Mouse (Mus musculus) MEL-GATA-1-ER (cell line): ENCODE measurements around the gene Pcf11.
A peak's percentile ranks its signal among the peaks of the same experiment; 100 is the strongest.

ENCODE experiments used
- DNase-seq: peaks from one replicate; pipeline ENCODE4 v3.0.0-alpha.2; 2012; ENCODE audit warnings: low read depth; ENCODE audit errors: extremely low read depth

Pcf11 gene

GRCm38 (mm10) chr7:92669507-92670471 is at the start of gene Pcf11:
Gene Pcf11 (minus strand): TSS chr7:92669934.
- peak; percentile 94 for DNase-seq

DNA sequence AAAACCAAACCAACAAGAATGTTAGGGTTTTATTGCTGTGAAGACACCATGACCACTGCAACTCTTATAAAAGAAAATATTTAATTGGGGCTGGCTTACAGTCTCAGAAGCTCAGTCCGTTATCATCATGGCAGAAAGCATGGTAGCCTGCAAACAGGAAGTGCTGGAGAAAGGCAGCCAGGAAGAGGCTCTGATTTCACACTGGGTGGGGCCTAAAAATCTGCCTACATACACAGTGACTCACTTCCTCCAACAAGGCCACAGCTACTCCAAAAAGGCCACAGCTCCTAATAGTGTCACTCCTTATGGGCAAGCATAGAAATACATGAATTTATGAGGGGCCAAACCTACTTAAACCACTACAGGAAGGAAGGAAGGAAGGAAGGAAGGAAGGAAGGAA is 45.3 kb upstream of the Pcf11 start:
- DNase-seq = no peak

GRCm38 (mm10) chr7:92711593-92711992 is 41.9 kb upstream of the Pcf11 start:
- no peak for DNase-seq

DNA sequence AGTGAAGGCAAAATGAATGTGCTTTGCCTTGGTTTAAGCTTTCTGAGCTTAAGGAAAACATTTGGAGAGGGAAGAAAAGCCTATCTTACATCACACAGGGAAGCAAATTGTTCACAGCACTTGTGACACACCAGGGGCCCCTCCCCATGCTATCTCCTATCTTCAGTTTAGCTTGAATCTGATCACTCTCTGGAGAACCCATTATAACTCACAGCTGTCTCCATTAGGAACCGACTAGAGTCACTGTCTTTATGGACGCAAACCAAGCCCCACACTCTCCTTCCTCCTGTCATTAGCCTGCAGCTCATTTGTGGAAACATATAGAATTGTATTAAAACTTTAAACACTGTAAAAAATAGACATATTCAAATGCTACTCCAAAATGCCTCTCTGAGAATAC is 39.8 kb upstream of the Pcf11 start:
- no peak for DNase-seq

DNA sequence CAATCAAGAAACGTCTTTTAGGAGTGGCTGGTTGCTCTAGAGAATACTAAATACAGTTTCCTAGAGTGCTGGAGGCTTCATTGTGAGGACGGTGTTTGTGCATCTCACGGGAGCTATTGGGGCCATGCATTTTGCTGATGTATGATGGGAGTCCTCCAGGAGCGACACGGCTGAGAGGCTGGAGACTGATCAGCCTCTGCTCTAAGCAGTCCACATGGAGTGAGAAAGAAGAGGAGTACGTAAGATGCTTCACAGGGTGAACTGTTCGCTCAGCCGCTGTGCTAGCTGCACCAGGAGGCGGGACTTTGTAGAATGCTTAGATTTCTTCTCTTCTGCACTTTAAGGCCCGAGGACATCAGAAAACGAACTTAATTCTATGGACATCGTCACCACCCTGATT is 37.0 kb upstream of the Pcf11 start:
- no peak for DNase-seq

DNA sequence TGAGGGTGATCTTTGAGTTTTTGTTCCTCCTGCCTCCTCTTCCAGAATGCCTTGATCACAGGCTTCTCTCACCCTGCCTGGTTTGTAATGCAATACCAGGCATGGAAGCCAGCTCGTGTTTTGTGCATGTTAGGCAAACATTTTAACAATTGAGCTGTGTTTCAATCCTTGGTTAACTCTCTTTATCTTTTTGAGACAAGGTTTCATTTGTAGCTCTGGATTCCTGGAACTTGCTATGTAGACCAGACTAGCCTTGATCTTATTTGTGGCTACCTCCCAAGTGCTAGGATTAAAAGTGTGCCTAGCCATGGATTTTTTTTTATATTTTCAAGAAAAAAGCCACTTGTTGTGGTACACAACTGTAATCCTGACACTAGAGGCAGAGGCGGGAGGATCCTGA is 35.8 kb upstream of the Pcf11 start:
- DNase-seq = no peak

DNA sequence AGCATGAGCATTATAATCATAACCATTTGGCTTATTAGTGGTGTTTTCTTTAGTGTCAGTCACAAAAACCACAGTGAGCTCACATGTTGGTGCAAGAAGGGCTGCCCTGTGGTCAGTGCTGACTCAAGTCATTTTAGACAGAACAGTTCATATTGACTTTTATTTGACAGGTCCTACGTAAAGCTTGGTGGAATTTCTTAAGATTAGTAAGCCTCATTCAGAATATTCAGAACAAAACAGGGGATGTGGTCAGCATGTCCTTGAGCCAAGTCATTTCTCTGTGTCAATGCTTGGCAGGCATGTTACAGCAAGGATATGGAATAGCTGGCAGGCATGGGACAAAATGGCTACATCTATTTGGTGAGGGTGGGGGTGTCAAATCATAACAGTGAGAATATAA is 33.9 kb upstream of the Pcf11 start:
- DNase-seq = no peak

DNA sequence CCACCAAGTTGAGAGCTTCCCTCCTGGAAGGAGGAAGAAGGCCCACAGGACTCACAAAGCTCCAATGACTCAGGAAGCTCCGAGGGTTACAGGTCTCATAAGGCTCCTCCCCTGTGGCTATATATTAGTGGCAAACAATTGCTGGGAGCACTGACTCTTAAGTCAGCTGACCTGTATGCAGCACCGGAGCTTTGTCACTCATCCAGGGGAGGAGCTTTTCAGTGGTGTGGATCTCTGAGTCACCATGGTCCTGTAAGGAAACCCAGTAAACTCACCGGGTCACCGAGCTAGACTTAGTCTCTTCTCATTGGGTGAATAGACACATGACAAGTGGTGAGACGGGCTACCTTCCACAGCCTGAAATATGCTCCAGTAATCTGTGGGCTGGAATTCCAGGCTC is 29.0 kb upstream of the Pcf11 start:
- no peak for DNase-seq

DNA sequence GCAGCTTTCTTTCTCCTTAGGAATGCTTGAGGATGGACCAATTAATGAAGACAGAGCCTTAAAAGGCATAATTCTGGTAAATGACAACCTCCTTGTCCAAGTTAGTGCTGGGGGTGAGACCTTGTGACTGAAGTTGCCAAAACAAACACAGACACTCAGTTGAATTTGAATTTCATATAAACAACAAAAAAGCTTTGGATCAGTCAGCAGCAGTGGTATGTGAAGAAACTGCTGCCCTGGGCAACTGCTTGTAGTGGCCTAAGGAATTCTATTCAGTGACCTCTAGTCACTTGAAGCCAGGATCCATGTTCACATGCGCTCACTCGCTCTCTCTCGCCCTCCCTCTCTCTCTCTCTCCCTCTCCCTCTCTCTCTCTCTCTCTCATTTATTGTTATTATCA is 26.7 kb upstream of the Pcf11 start:
- no peak for DNase-seq

DNA sequence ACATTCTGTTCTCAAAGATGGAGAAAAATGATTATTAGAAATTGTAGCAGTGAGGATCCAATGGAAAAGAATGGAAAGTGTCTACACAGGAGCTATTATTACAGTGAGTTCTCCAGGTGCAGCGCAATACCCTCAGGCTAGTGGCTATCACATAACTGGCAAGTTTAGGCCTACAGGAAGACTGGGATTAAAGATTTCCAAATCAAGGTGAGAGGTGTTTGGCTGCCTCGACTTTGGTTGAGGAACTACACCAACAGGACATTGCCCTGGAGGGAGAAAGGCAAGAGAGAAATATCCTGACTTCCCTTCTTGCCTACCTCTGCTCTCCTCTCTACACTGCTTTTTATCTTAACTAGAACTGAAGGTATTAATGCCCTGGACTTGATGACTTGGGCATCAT is 19.4 kb upstream of the Pcf11 start:
- no peak for DNase-seq

- no peak for DNase-seq
Observed at GRCm38 (mm10) chr7:92688299-92688669, 18.6 kb upstream of the Pcf11 start.

DNA sequence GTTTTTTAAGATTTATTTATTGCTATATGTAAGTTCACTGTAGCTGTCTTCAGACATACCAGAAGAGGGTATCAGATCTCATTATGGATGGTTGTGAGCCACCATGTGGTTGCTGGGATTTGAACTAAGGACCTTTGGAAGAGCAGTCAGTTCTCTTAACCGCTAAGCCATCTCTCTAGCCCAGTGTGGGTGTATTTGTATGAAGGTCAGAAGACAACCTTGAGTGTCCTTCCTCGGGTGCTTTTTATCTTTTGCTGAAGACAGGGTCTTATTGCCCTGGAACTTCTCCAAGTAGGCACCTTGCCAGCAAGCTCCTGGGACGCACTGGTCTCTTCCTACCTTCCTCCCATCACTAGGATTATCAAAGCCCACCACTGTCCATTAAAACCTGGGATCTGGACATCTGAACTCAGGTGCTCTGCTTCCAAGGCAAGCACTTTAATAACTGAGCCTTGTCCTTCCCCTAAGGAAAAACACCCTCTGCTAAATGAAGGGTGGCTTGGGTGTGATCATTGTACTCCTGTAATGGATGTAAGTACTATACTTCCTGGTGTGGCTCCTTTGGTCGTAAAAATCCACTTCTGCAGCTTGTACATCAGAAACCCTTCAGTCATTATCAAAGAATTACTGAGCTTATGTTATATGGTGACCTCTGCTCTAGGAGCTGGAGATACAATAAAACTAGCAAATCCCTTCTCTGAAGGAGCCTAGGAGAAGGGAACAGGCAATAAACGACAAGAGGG is 18.0 kb upstream of the Pcf11 start:
- DNase-seq = no peak

- DNase-seq = no peak
Observed at GRCm38 (mm10) chr7:92677346-92677745, 7.6 kb upstream of the Pcf11 start.

DNA sequence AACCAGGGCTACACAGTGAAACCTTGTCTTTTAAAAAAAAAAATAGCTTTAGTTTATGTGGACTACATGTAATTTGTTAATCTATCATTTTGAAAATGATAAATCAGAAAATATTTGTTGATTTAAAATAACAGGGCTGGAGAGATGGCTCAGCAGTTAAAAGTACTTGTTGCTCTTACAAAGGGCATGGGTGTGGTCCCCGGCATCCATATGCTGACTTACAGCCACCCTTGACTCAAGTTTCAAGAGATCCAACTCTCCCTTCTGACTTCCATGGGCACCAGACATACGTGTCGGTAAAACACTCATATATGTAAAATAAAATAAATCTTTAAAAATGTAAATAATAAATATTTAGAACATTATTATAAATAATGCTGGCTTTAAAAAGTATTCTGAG is 5.4 kb upstream of the Pcf11 start:
- DNase-seq = no peak

GRCm38 (mm10) chr7:92668791-92669506 is 785 bp downstream of the Pcf11 start:
- DNase-seq = no peak

GRCm38 (mm10) chr7:92666274-92666820 is 3.4 kb downstream of the Pcf11 start:
- DNase-seq = no peak

DNA sequence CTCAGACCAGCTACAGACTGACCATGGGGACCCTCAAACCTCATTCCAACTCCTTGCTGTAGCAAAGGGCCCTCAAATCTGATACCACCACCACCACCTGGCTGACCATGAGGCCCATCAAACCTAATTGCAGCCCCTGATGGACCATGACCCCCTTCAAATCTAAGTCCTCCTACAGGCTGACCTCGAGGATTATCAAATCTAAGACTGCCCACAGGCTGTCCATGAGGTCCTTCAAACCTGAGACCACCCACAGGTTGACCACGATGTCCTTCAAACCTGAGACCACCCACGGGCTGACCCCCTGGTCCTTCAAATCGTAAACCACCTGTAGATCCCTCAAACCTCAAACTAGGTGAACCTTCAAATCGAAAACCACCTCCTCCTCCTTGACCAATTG is 11.7 kb downstream of the Pcf11 start:
- DNase-seq = no peak

DNA sequence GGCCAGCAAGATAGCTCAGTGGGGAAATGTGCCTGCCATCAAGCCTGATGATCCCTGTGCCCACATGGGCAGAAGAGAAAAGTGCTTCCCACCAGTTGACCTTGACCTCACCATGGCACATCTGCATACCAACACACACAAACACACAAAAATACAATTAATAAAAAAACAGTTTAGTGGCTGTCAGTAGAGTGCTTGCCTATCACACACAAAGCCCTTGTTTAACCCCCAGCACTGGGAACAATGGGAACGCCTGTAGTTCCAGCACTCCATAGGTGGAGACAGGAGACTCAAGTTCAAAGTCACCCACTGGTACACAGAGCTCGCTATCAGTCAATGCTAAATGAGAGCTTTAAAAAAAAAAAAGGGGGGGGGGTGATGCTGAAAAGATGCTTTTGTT is 13.3 kb downstream of the Pcf11 start:
- no peak for DNase-seq

DNA sequence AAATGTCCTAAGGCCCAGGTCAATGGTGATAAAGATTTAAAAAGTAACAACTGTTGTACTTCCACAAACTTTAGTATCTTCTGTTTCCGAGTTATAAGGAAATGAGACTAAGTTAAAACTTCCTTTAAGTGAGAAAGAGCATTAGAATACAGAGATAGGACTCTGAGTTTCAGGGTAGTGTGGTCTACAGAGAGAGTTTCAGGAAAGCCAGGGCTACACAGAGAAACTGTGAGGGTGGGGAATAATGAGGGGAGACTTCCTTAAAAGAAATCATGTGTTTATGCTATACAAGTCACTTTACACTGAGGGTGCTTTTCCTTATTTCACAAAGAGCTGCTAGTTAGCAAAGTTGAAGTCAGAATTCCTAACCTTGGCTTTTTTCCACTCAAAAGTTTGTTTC is 16.4 kb downstream of the Pcf11 start:
- no peak for DNase-seq

DNA sequence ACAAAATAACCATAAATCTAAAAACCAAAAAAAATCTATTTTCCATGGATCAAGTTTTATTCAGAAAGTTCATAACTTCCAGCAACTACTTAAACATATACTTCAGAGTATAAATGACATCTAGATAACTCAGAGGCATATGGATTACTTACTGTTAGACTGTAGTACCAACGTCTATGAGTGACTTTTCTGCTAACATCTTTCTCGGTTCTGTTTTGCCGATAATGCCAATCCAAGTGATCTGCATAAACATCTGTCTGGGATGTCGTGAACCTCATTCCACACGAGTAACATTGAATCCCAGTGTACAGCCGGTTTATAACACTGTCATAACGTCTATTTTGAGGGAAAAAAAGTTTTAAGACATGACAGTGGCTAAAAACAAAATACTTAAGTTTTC is 21.9 kb downstream of the Pcf11 start:
- DNase-seq = no peak

- no peak for DNase-seq
Observed at GRCm38 (mm10) chr7:92642358-92642757, 27.4 kb downstream of the Pcf11 start.

GRCm38 (mm10) chr7:92638050-92638449 is 31.7 kb downstream of the Pcf11 start:
- no peak for DNase-seq
